Mouse (Mus musculus) embryonic facial prominence, embryonic 13.5 days (tissue): ENCODE results near the gene Dnase1l3. TPM values are rescaled to one million over a fixed set of nuclear protein-coding genes. Genes with fewer than 3 reads are reported as not detected.

Source experiments
- ATAC-seq: fragments of 200-750 bp; cut with Nextera tagmentation; 2 replicates; pipeline ENCODE4 v1.8.0; 2017; ENCODE audit warnings: low read depth; ENCODE audit not compliant: insufficient number of reproducible peaks, insufficient read depth, low FRiP score, low TSS enrichment
- H3K27ac ChIP-seq: fragments of 300-500 bp; sonication (generic); 2 replicates; pipeline ENCODE4 v1.5.1; 2015; ENCODE audit warnings: moderate library complexity, mild to moderate bottlenecking, inconsistent platforms
- H3K27me3 ChIP-seq: fragments of 300-500 bp; sonication (generic); 2 replicates; pipeline ENCODE4 v1.6.1; 2015; ENCODE audit warnings: mild to moderate bottlenecking, inconsistent platforms
- H3K36me3 ChIP-seq: fragments of 300-500 bp; sonication (generic); 2 replicates; pipeline ENCODE4 v1.6.1; 2015; ENCODE audit warnings: mild to moderate bottlenecking, inconsistent platforms
- H3K4me1 ChIP-seq: fragments of 300-500 bp; sonication (generic); 2 replicates; pipeline ENCODE4 v1.6.1; 2015; ENCODE audit warnings: inconsistent platforms
- H3K4me2 ChIP-seq: fragments of 300-500 bp; sonication (generic); 2 replicates; pipeline ENCODE4 v1.6.1; 2015; ENCODE audit warnings: moderate library complexity, mild to moderate bottlenecking, inconsistent platforms
- H3K4me3 ChIP-seq: fragments of 300-500 bp; sonication (generic); 2 replicates; pipeline ENCODE4 v1.5.1; 2015; ENCODE audit warnings: mild to moderate bottlenecking, inconsistent platforms
- H3K9ac ChIP-seq: fragments of 300-500 bp; sonication (generic); 2 replicates; pipeline ENCODE4 v1.6.1; 2015; ENCODE audit warnings: mild to moderate bottlenecking, inconsistent platforms
- H3K9me3 ChIP-seq: fragments of 300-500 bp; sonication (generic); 2 replicates; pipeline ENCODE4 v1.6.1; 2016; ENCODE audit warnings: inconsistent platforms
- WGBS: fragments of 180-500 bp; shearing (Covaris S2); methylation state at CpG from one replicate; pipeline ENCODE4 v1.1.7; 2015; ENCODE audit warnings: mixed read lengths; 5-methylcytosine and 5-hydroxymethylcytosine counted together
- polyA plus RNA-seq: library from polyadenylated mRNA; unstranded; fragments of >200 nt; fragmentation: Nextera tagmentation; extraction: Ambion mirVana; gene quantifications from 2 replicates; pipeline ENCODE4 v1.2.1, GENCODE M21; 2015

Gene Dnase1l3
- polyA plus RNA-seq, 1 experiment from 2014 or later: 0.10 TPM

- no peaks in the 10 kb centered on the region for H3K4me1 ChIP-seq
- no peak overlapping the region for H3K9ac ChIP-seq
- H3K4me2 ChIP-seq: no peak overlapping the region
- no peaks in the 10 kb centered on the region for H3K27me3 ChIP-seq
- ATAC-seq: no peak
- H3K36me3 ChIP-seq: no peaks in the 10 kb centered on the region
- WGBS: 58% methylated on average over 10 of the region's 10 CpGs
- H3K9me3 ChIP-seq: no peaks in the 10 kb centered on the region
- H3K4me3 ChIP-seq: no peak overlapping the region
- no peak overlapping the region for H3K27ac ChIP-seq
These were observed 22.4 kb downstream of the Dnase1l3 start for GRCm38 (mm10) chr14:7971889-7972493.

- ATAC-seq: no peak
- Histone ChIP-seq H3K27ac (no peak overlapping the region), H3K9ac (no peak overlapping the region), H3K4me1 (no peaks in the 10 kb centered on the region; the same call in 1 of the 2 replicates), H3K4me3 (no peak overlapping the region), H3K36me3 (no peaks in the 10 kb centered on the region), H3K27me3 (no peaks in the 10 kb centered on the region), H3K9me3 (no peaks in the 10 kb centered on the region), H3K4me2 (no peak overlapping the region)
- 52% methylated on average over 11 of the region's 11 CpGs for WGBS
These were observed 30.0 kb downstream of the Dnase1l3 start for GRCm38 (mm10) chr14:7964219-7964889.

GRCm38 (mm10) chr14:7963160-7963559 is 31.2 kb downstream of the Dnase1l3 start:
- WGBS: 63% methylated on average over 7 of the region's 7 CpGs
- no peak for ATAC-seq
- Histone ChIP-seq H3K4me2 (no peak overlapping the region), H3K27ac (no peak overlapping the region), H3K4me3 (no peak overlapping the region), H3K4me1 (no peaks in the 10 kb centered on the region; the same call in 1 of the 2 replicates), H3K36me3 (no peaks in the 10 kb centered on the region), H3K27me3 (no peaks in the 10 kb centered on the region), H3K9me3 (no peaks in the 10 kb centered on the region), H3K9ac (no peak overlapping the region)

- Histone ChIP-seq H3K4me2 (no peak overlapping the region), H3K27ac (no peak overlapping the region), H3K27me3 (no peaks in the 10 kb centered on the region), H3K9me3 (no peaks in the 10 kb centered on the region), H3K9ac (no peak overlapping the region), H3K4me1 (no peaks in the 10 kb centered on the region; the same call in 1 of the 2 replicates), H3K4me3 (no peak overlapping the region), H3K36me3 (no peaks in the 10 kb centered on the region)
- WGBS: 86% methylated on average over 2 of the region's 2 CpGs
- no peak for ATAC-seq
These were observed 31.7 kb downstream of the Dnase1l3 start for GRCm38 (mm10) chr14:7962626-7963025.

GRCm38 (mm10) chr14:7961714-7962113 is 32.7 kb downstream of the Dnase1l3 start:
- no peak overlapping the region for H3K27ac ChIP-seq
- 68% methylated on average over 5 of the region's 5 CpGs for WGBS
- no peak overlapping the region for H3K9ac ChIP-seq
- no peak overlapping the region for H3K4me2 ChIP-seq
- no peaks in the 10 kb centered on the region; the same call in 1 of the 2 replicates for H3K4me1 ChIP-seq
- no peak overlapping the region for H3K4me3 ChIP-seq
- ATAC-seq: no peak
- no peaks in the 10 kb centered on the region for H3K36me3 ChIP-seq
- no peaks in the 10 kb centered on the region for H3K27me3 ChIP-seq
- H3K9me3 ChIP-seq: no peaks in the 10 kb centered on the region

- no peak overlapping the region for H3K4me2 ChIP-seq
- no peak overlapping the region for H3K4me3 ChIP-seq
- no peaks in the 10 kb centered on the region for H3K27me3 ChIP-seq
- no peaks in the 10 kb centered on the region for H3K9me3 ChIP-seq
- no peaks in the 10 kb centered on the region; the same call in 1 of the 2 replicates for H3K4me1 ChIP-seq
- H3K36me3 ChIP-seq: no peaks in the 10 kb centered on the region
- no peak overlapping the region for H3K9ac ChIP-seq
- no peak for ATAC-seq
- 46% methylated on average over 11 of the region's 11 CpGs for WGBS
- H3K27ac ChIP-seq: no peak overlapping the region
These were observed 33.8 kb downstream of the Dnase1l3 start for GRCm38 (mm10) chr14:7960616-7961015.

- Histone ChIP-seq H3K27me3 (no peaks in the 10 kb centered on the region), H3K36me3 (peaks cover 3% of the 10 kb centered on the region; the same call in 1 of the 2 replicates), H3K27ac (no peak within 1 kb of the TSS), H3K4me3 (no peak within 1 kb of the TSS), H3K9me3 (no peaks in the 10 kb centered on the region), H3K4me1 (peaks cover 10% of the 10 kb centered on the region; the same call in 1 of the 2 replicates), H3K9ac (no peak within 1 kb of the TSS), H3K4me2 (no peak within 1 kb of the TSS)
- no peak for ATAC-seq
- WGBS: 59% methylated on average over 9 of the region's 9 CpGs
These were observed 37.3 kb downstream of the Dnase1l3 start, which contains the start of gene Gm45521 for GRCm38 (mm10) chr14:7957049-7957448. Gene Gm45521, plus strand, starts transcription at chr14:7957288.

- no peak overlapping the region for H3K4me2 ChIP-seq
- WGBS: 75% methylated on average over 10 of the region's 10 CpGs
- no peak for ATAC-seq
- no peak overlapping the region for H3K27ac ChIP-seq
- H3K36me3 ChIP-seq: peaks cover 9% of the 10 kb centered on the region
- no peaks in the 10 kb centered on the region for H3K9me3 ChIP-seq
- no peak overlapping the region for H3K9ac ChIP-seq
- H3K27me3 ChIP-seq: no peaks in the 10 kb centered on the region
- no peak overlapping the region for H3K4me3 ChIP-seq
- H3K4me1 ChIP-seq: peaks cover 11% of the 10 kb centered on the region; the same call in 1 of the 2 replicates
These were observed 37.9 kb downstream of the Dnase1l3 start for GRCm38 (mm10) chr14:7956427-7956826.

- peak overlapping the region; percentile 39; the same call in 1 of the 2 replicates for H3K27ac ChIP-seq
These were observed 40.3 kb downstream of the Dnase1l3 start for GRCm38 (mm10) chr14:7954071-7954471.

GRCm38 (mm10) chr14:7952610-7953254 is 41.6 kb downstream of the Dnase1l3 start:
- ATAC-seq: no peak
- Histone ChIP-seq H3K27me3 (no peaks in the 10 kb centered on the region), H3K4me1 (0 out of 2 replicates have a peak, but pooled peaks cover 11% of the 10 kb centered on the region), H3K9me3 (no peaks in the 10 kb centered on the region), H3K9ac (no peak overlapping the region), H3K4me3 (no peak overlapping the region), H3K36me3 (peaks cover 44% of the 10 kb centered on the region), H3K27ac (0 out of 2 replicates have a peak overlapping the region, but pooled peaks have one; percentile 18), H3K4me2 (no peak overlapping the region)
- 30% methylated on average over 12 of the region's 12 CpGs for WGBS

More at GRCm38 (mm10) chr14:7954071-7954471, 40.3 kb downstream of the Dnase1l3 start:
- 0 out of 2 replicates have a peak, but pooled peaks cover 11% of the 10 kb centered on the region for H3K4me1 ChIP-seq
- no peak overlapping the region for H3K4me2 ChIP-seq
- no peaks in the 10 kb centered on the region for H3K27me3 ChIP-seq
- H3K36me3 ChIP-seq: peaks cover 31% of the 10 kb centered on the region
- 51% methylated on average over 6 of the region's 6 CpGs for WGBS
- H3K9me3 ChIP-seq: no peaks in the 10 kb centered on the region
- H3K9ac ChIP-seq: no peak overlapping the region
- no peak overlapping the region for H3K4me3 ChIP-seq
- ATAC-seq: no peak

- H3K36me3 ChIP-seq: peaks cover 54% of the 10 kb centered on the region
- 0 out of 2 replicates have a peak, but pooled peaks cover 11% of the 10 kb centered on the region for H3K4me1 ChIP-seq
- 93% methylated on average over 9 of the region's 9 CpGs for WGBS
- H3K9ac ChIP-seq: no peak overlapping the region
- H3K27ac ChIP-seq: no peak overlapping the region
- H3K9me3 ChIP-seq: no peaks in the 10 kb centered on the region
- no peaks in the 10 kb centered on the region for H3K27me3 ChIP-seq
- no peak overlapping the region for H3K4me3 ChIP-seq
- ATAC-seq: no peak
- H3K4me2 ChIP-seq: no peak overlapping the region
These were observed 43.1 kb downstream of the Dnase1l3 start for GRCm38 (mm10) chr14:7951234-7951633.
